Comparison of ENCODE assay signal across 8 mouse cellular contexts in genomic region chr14:66494518-66494923, GRCm38 (mm10).
DNase-seq lines count a peak whose midpoint lies in the region; ATAC-seq lines count a peak whose summit lies in the region.

No protein-coding gene starts in this region.

- no peak for ATAC-seq in inflammation-experienced regulatory T-cells, adult 6 months

- peak; percentile 67 to 75 for DNase-seq in kidney, postnatal 4 days
- no peak for DNase-seq in kidney, adult 9 months
- peak; percentile 91 for DNase-seq in embryo, embryonic 10 days (ENCODE audit: low spot score)
- peak; percentile 50 for DNase-seq in gastrocnemius, postnatal 10 days
- peak; percentile 85 to 90 for DNase-seq in layer of hippocampus, adult 8-10 months (ENCODE audit: low spot score in 2 of 2)
- DNase-seq in lung, postnatal 36 days, result peak; percentile 66
- peak; percentile 86 for DNase-seq in right cerebral cortex, postnatal 36 days (ENCODE audit: low spot score in 2 of 2)
